Mouse (Mus musculus) cortical plate, adult 2 months (tissue): Measurements from ENCODE around the gene 6820408C15Rik. TPM values are rescaled to one million over a fixed set of nuclear protein-coding genes. Genes with fewer than 3 reads are reported as not detected.

Experiments used
- H3K27ac ChIP-seq: fragments of 200-500 bp; 2 replicates; pipeline ENCODE4 v1.5.1; 2012; ENCODE audit warnings: low read length, control low read depth, inconsistent platforms; ENCODE audit not compliant: insufficient read depth
- H3K4me1 ChIP-seq: fragments of 200-500 bp; 2 replicates; pipeline ENCODE4 v1.6.1; 2011; ENCODE audit warnings: low read length; ENCODE audit not compliant: control insufficient read depth, insufficient read depth
- H3K4me3 ChIP-seq: fragments of 200-500 bp; 2 replicates; pipeline ENCODE4 v1.5.1; 2011; ENCODE audit warnings: mild to moderate bottlenecking, low read length, control low read depth; ENCODE audit not compliant: insufficient read depth
- CTCF ChIP-seq: fragments of 200-500 bp; IDR thresholded peaks from 2 replicates; pipeline ENCODE4 v1.5.1; 2011; ENCODE audit warnings: mild to moderate bottlenecking, control low read depth, low read length; ENCODE audit not compliant: insufficient read depth; ENCODE audit errors: extremely low read depth
- POLR2A ChIP-seq: fragments of 200-500 bp; IDR thresholded peaks from 2 replicates; pipeline ENCODE4 v1.6.1; 2011; ENCODE audit warnings: mild to moderate bottlenecking, low read length, control low read depth; ENCODE audit not compliant: insufficient read depth; ENCODE audit errors: extremely low read depth
- polyA plus RNA-seq: library from polyadenylated mRNA; depleted of rRNA; stranded (reverse); fragments of >200 nt; gene quantifications from 2 replicates; pipeline ENCODE4 v1.2.3, GENCODE M21; 2012

Gene 6820408C15Rik
- polyA plus RNA-seq, 1 experiment, result 3.7 TPM

- TF ChIP-seq POLR2A, result no peak
- TF ChIP-seq CTCF, result no peak
- H3K27ac ChIP-seq, result no peak overlapping the region
- H3K4me3 ChIP-seq, result no peak overlapping the region
- no peaks in the 10 kb centered on the region for H3K4me1 ChIP-seq
Observed at GRCm38 (mm10) chr2:152436405-152436901, 21.1 kb downstream of the 6820408C15Rik start.

GRCm38 (mm10) chr2:152436983-152437860 is 21.8 kb downstream of the 6820408C15Rik start:
- Histone ChIP-seq H3K4me1 (no peaks in the 10 kb centered on the region), H3K4me3 (peak overlapping the region; percentile 28), H3K27ac (no peak overlapping the region)
- TF ChIP-seq CTCF, result peak; percentile 69
- no peak for TF ChIP-seq POLR2A

GRCm38 (mm10) chr2:152438963-152439362 is 23.6 kb downstream of the 6820408C15Rik start:
- TF ChIP-seq CTCF (no peak), POLR2A (no peak)
- H3K4me1 ChIP-seq, result no peaks in the 10 kb centered on the region

GRCm38 (mm10) chr2:152439833-152440232 is 24.4 kb downstream of the 6820408C15Rik start:
- H3K27ac ChIP-seq, result no peak overlapping the region
- no peak for TF ChIP-seq CTCF
- no peaks in the 10 kb centered on the region for H3K4me1 ChIP-seq
- H3K4me3 ChIP-seq, result no peak overlapping the region

More at GRCm38 (mm10) chr2:152438963-152439362, 23.6 kb downstream of the 6820408C15Rik start:
- H3K27ac ChIP-seq, result no peak overlapping the region
- no peak overlapping the region for H3K4me3 ChIP-seq

GRCm38 (mm10) chr2:152442322-152442721 is 26.9 kb downstream of the 6820408C15Rik start:
- no peaks in the 10 kb centered on the region for H3K4me1 ChIP-seq
- TF ChIP-seq CTCF (no peak), POLR2A (no peak)

GRCm38 (mm10) chr2:152443281-152443680 is 27.9 kb downstream of the 6820408C15Rik start:
- no peak for TF ChIP-seq CTCF
- no peak for TF ChIP-seq POLR2A
- no peak overlapping the region for H3K27ac ChIP-seq
- no peak overlapping the region for H3K4me3 ChIP-seq
- no peaks in the 10 kb centered on the region for H3K4me1 ChIP-seq

More at GRCm38 (mm10) chr2:152442322-152442721, 26.9 kb downstream of the 6820408C15Rik start:
- Histone ChIP-seq H3K27ac (no peak overlapping the region), H3K4me3 (no peak overlapping the region)

GRCm38 (mm10) chr2:152446642-152447041 is 31.3 kb downstream of the 6820408C15Rik start:
- Histone ChIP-seq H3K27ac (no peak overlapping the region), H3K4me1 (no peaks in the 10 kb centered on the region), H3K4me3 (no peak overlapping the region)
- TF ChIP-seq POLR2A, result no peak
- no peak for TF ChIP-seq CTCF

GRCm38 (mm10) chr2:152447461-152447860 is 32.1 kb downstream of the 6820408C15Rik start:
- Histone ChIP-seq H3K4me3 (no peak overlapping the region), H3K4me1 (no peaks in the 10 kb centered on the region), H3K27ac (no peak overlapping the region)
- TF ChIP-seq CTCF, result no peak
- no peak for TF ChIP-seq POLR2A

GRCm38 (mm10) chr2:152450241-152450640 is 34.9 kb downstream of the 6820408C15Rik start:
- TF ChIP-seq POLR2A, result no peak
- TF ChIP-seq CTCF, result peak; percentile 65
- Histone ChIP-seq H3K27ac (no peak overlapping the region), H3K4me3 (no peak overlapping the region), H3K4me1 (no peaks in the 10 kb centered on the region)
